In the genomic region with DNA sequence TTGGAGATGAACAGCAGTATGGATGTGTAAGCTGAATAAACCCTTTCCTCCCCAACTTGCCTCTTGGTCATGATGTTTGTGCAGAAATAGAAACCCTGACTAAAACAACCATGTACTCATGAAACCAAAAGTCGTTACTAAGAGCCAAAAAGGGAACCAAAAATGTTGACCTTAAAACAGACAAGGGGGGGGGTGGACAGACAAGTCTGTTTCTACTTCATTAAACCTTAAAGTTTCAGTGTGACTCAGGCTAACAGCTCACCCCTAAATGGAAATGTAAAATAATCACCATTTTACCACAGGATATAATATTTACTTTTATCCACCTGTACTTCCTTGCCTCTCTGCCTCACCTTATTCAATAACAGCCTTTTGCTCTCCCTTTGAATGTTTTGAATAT, we compare ENCODE assay signal across 30 mouse cellular contexts. TPM values are rescaled to one million over a fixed set of nuclear protein-coding genes. Genes with fewer than 3 reads are reported as not detected.
A peak's percentile ranks its signal among the peaks of the same experiment; 100 is the strongest.
DNase-seq lines count a peak whose midpoint lies in the region; ATAC-seq and TF ChIP-seq lines count a peak whose summit lies in the region.
"Had no signal": no experiment of that assay in that cellular context is flagged by ENCODE, and none has a peak within 500 bp of the region (broad histone marks: within the 10 kb centered on the region; RNA-seq: fewer than 3 reads in every experiment).

No protein-coding gene starts in this region.

- H3K36me3 ChIP-seq in liver, postnatal 0 days (replicated peaks; ENCODE audit: insufficient read depth, low read length) = no peaks in the 10 kb centered on the region
- H3K36me3 ChIP-seq in limb, embryonic 10.5 days = no peaks in the 10 kb centered on the region
- H3K36me3 ChIP-seq: embryonic facial prominence, embryonic 15.5 days; heart, embryonic 10.5 days; hindbrain, embryonic 10.5 days; liver, embryonic 12.5 days; midbrain, embryonic 15.5 days had no signal

- no peak overlapping the region for H3K4me3 ChIP-seq in liver, postnatal 0 days (ENCODE audit: low read depth, low read length)
- H3K4me3 ChIP-seq in limb, embryonic 10.5 days = no peak overlapping the region
- H3K4me3 ChIP-seq: embryonic facial prominence, embryonic 15.5 days; heart, embryonic 10.5 days; hindbrain, embryonic 10.5 days; liver, embryonic 12.5 days; midbrain, embryonic 15.5 days had no signal

- 25% methylated on average over 1 of the region's 1 CpGs for WGBS in liver, postnatal 0 days (ENCODE audit: insufficient replicate concordance)
- 82% methylated on average over 1 of the region's 1 CpGs for WGBS in limb, embryonic 10.5 days

- H3K4me1 ChIP-seq in liver, postnatal 0 days (ENCODE audit: insufficient read depth) = no peaks in the 10 kb centered on the region
- no peaks in the 10 kb centered on the region for H3K4me1 ChIP-seq in limb, embryonic 10.5 days
- H3K4me1 ChIP-seq: embryonic facial prominence, embryonic 15.5 days; heart, embryonic 10.5 days; hindbrain, embryonic 10.5 days; liver, embryonic 12.5 days; midbrain, embryonic 15.5 days had no signal

- ATAC-seq in liver, postnatal 0 days = peak; percentile 58; the same call in 1 of the 2 replicates
- peak; percentile 97 for ATAC-seq in common myeloid progenitor, adult 5-6 weeks (replicated peaks; ENCODE audit: low read depth, poor library complexity, severe bottlenecking)
- peak; percentile 93 for ATAC-seq in megakaryocyte progenitor cell, adult 5-6 weeks (replicated peaks; ENCODE audit: poor library complexity)
- ATAC-seq: forebrain, embryonic 14.5 days; hindbrain, postnatal 0 days; liver, embryonic 12.5 days; midbrain, embryonic 15.5 days had no signal

- no peak for TF ChIP-seq EP300 in liver, postnatal 0 days (IDR thresholded peaks at IDR 0.05; ENCODE audit: low read depth)

- no peak for TF ChIP-seq CTCF in liver, postnatal 0 days (IDR thresholded peaks at IDR 0.05; ENCODE audit: low read depth)

- no peaks in the 10 kb centered on the region for H3K27me3 ChIP-seq in liver, postnatal 0 days (ENCODE audit: insufficient read depth, low read length)
- no peaks in the 10 kb centered on the region for H3K27me3 ChIP-seq in limb, embryonic 10.5 days (ENCODE audit: low read depth, poor library complexity, severe bottlenecking)
- H3K27me3 ChIP-seq: embryonic facial prominence, embryonic 15.5 days; liver, embryonic 12.5 days; midbrain, embryonic 15.5 days had no signal

- H3K27ac ChIP-seq in liver, postnatal 0 days (ENCODE audit: low read depth) = no peak overlapping the region
- H3K27ac ChIP-seq in limb, embryonic 10.5 days = no peak overlapping the region
- H3K27ac ChIP-seq: embryonic facial prominence, embryonic 15.5 days; heart, embryonic 10.5 days; hindbrain, embryonic 10.5 days; hindbrain, postnatal 0 days; kidney, postnatal 0 days; liver, embryonic 12.5 days; midbrain, embryonic 15.5 days had no signal

- H3K4me2 ChIP-seq in liver, postnatal 0 days (ENCODE audit: low read depth, low read length) = no peak overlapping the region
- H3K4me2 ChIP-seq: embryonic facial prominence, embryonic 15.5 days; liver, embryonic 12.5 days; midbrain, embryonic 15.5 days had no signal

- no peaks in the 10 kb centered on the region for H3K9me3 ChIP-seq in liver, postnatal 0 days (ENCODE audit: low read length)
- no peaks in the 10 kb centered on the region for H3K9me3 ChIP-seq in limb, embryonic 10.5 days (replicated peaks)
- H3K9me3 ChIP-seq: embryonic facial prominence, embryonic 15.5 days; heart, embryonic 10.5 days; hindbrain, embryonic 10.5 days; liver, embryonic 12.5 days; midbrain, embryonic 15.5 days had no signal

- H3K9ac ChIP-seq in liver, postnatal 0 days (replicated peaks) = no peak overlapping the region
- H3K9ac ChIP-seq: embryonic facial prominence, embryonic 15.5 days; liver, embryonic 12.5 days; midbrain, embryonic 15.5 days had no signal

- DNase-seq in liver, postnatal 0 days = no peak
- no peak for DNase-seq in liver
- DNase-seq in kidney, adult 9 months = no peak
- no peak for DNase-seq in limb, embryonic 10.5 days (ENCODE audit: low spot score)
- no peak for DNase-seq in adrenal gland, postnatal 25 days
- no peak for DNase-seq in lung, postnatal 14 days
- DNase-seq: adrenal gland, postnatal 36 days; cerebellum, adult 18-20 months; cerebellum, postnatal 25 days; kidney, adult 11 months; left cerebral cortex, postnatal 4 days; lung, adult 2 months had no signal

RNA-seq across cellular contexts. Expression of a gene that starts 19.1 kb away (rescaled TPM):
- polyA plus RNA-seq in liver, postnatal 0 days (2015; fragmentation: Nextera tagmentation; extraction: Ambion mirVana) = 0.09 TPM in 2 replicates
- total RNA-seq in common myeloid progenitor, adult 5-6 weeks (2017) = 2.8 TPM in 1 of 2 replicates, not detected in the other
- 1.5 and 2.3 TPM in 2 replicates for total RNA-seq in megakaryocyte progenitor cell, adult 5-6 weeks (2015)
- total RNA-seq in megakaryocyte progenitor cell, adult 5-6 weeks (2017) = 0.84 and 3.3 TPM in 2 replicates
- 0.14 TPM in 1 of 2 replicates, not detected in the other for polyA plus RNA-seq in limb, embryonic 10.5 days (2016; fragmentation: Nextera tagmentation; extraction: Ambion mirVana)
- total RNA-seq in adrenal gland, postnatal 25 days (2021) = 0.27 TPM in 1 of 2 replicates, not detected in the other
- polyA plus RNA-seq: heart, embryonic 10.5 days had no signal

RNA-seq across cellular contexts. Expression of a gene that starts 20.8 kb away (rescaled TPM):
- polyA plus RNA-seq in liver, postnatal 0 days (2015; fragmentation: Nextera tagmentation; extraction: Ambion mirVana) = not detected in 2 replicates
- total RNA-seq in common myeloid progenitor, adult 5-6 weeks (2017) = not detected in 2 replicates
- total RNA-seq in megakaryocyte progenitor cell, adult 5-6 weeks (2015) = not detected in 2 replicates
- total RNA-seq in megakaryocyte progenitor cell, adult 5-6 weeks (2017) = not detected in 2 replicates
- polyA plus RNA-seq in limb, embryonic 10.5 days (2016; fragmentation: Nextera tagmentation; extraction: Ambion mirVana) = 0.06 TPM in 1 of 2 replicates, not detected in the other
- not detected in 2 replicates for total RNA-seq in adrenal gland, postnatal 25 days (2021)
- total RNA-seq: adrenal gland, postnatal 36 days; gastrocnemius, adult 8-10 months; hindbrain, postnatal 0 days; layer of hippocampus, postnatal 10 days; left cerebral cortex, adult 8-10 months; left cerebral cortex, postnatal 4 days had no signal
- polyA plus RNA-seq: embryonic facial prominence, embryonic 15.5 days; forebrain, embryonic 14.5 days; gonadal fat pad, adult 2 months; heart, embryonic 10.5 days; heart, embryonic 16.5 days; hindbrain, embryonic 10.5 days; hindbrain, postnatal 0 days; kidney, postnatal 0 days; large intestine, adult 2 months; liver, embryonic 12.5 days; lung, adult 2 months; midbrain, embryonic 15.5 days; neural tube, embryonic 14.5 days; testis, adult 2 months had no signal

RNA-seq across cellular contexts. Expression of a gene that starts 45.7 kb away (rescaled TPM):
- polyA plus RNA-seq in liver, postnatal 0 days (2015; fragmentation: Nextera tagmentation; extraction: Ambion mirVana) = 27.2 and 27.6 TPM in 2 replicates
- 71.3 and 76.3 TPM in 2 replicates for total RNA-seq in common myeloid progenitor, adult 5-6 weeks (2017)
- 87.9 and 92.8 TPM in 2 replicates for total RNA-seq in megakaryocyte progenitor cell, adult 5-6 weeks (2015)
- total RNA-seq in megakaryocyte progenitor cell, adult 5-6 weeks (2017) = 55.1 and 71.4 TPM in 2 replicates
- polyA plus RNA-seq in limb, embryonic 10.5 days (2016; fragmentation: Nextera tagmentation; extraction: Ambion mirVana) = 80.2 and 84.7 TPM in 2 replicates
- 36.8 and 37.2 TPM in 2 replicates for total RNA-seq in adrenal gland, postnatal 25 days (2021)

RNA-seq across cellular contexts. Expression of a gene that starts 52.8 kb away (rescaled TPM):
- polyA plus RNA-seq in liver, postnatal 0 days (2015; fragmentation: Nextera tagmentation; extraction: Ambion mirVana) = not detected in 2 replicates
- total RNA-seq in common myeloid progenitor, adult 5-6 weeks (2017) = not detected in 2 replicates
- not detected in 2 replicates for total RNA-seq in megakaryocyte progenitor cell, adult 5-6 weeks (2015)
- total RNA-seq in megakaryocyte progenitor cell, adult 5-6 weeks (2017) = not detected in 2 replicates
- polyA plus RNA-seq in limb, embryonic 10.5 days (2016; fragmentation: Nextera tagmentation; extraction: Ambion mirVana) = 0.10 and 0.38 TPM in 2 replicates
- not detected in 2 replicates for total RNA-seq in adrenal gland, postnatal 25 days (2021)
- total RNA-seq: adrenal gland, postnatal 36 days; gastrocnemius, adult 8-10 months; hindbrain, postnatal 0 days; layer of hippocampus, postnatal 10 days; left cerebral cortex, adult 8-10 months; left cerebral cortex, postnatal 4 days had no signal
- polyA plus RNA-seq: forebrain, embryonic 14.5 days; gonadal fat pad, adult 2 months; heart, embryonic 10.5 days; heart, embryonic 16.5 days; hindbrain, embryonic 10.5 days; kidney, postnatal 0 days; large intestine, adult 2 months; liver, embryonic 12.5 days; lung, adult 2 months; midbrain, embryonic 15.5 days; neural tube, embryonic 14.5 days had no signal

RNA-seq across cellular contexts. Expression of a gene that starts 56.3 kb away (rescaled TPM):
- polyA plus RNA-seq in liver, postnatal 0 days (2015; fragmentation: Nextera tagmentation; extraction: Ambion mirVana) = 6.8 and 7.0 TPM in 2 replicates
- 14.8 and 15.9 TPM in 2 replicates for total RNA-seq in common myeloid progenitor, adult 5-6 weeks (2017)
- total RNA-seq in megakaryocyte progenitor cell, adult 5-6 weeks (2015) = 6.8 and 7.1 TPM in 2 replicates
- total RNA-seq in megakaryocyte progenitor cell, adult 5-6 weeks (2017) = 13.0 and 18.7 TPM in 2 replicates
- 8.1 and 9.6 TPM in 2 replicates for polyA plus RNA-seq in limb, embryonic 10.5 days (2016; fragmentation: Nextera tagmentation; extraction: Ambion mirVana)
- total RNA-seq in adrenal gland, postnatal 25 days (2021) = 31.1 and 41.5 TPM in 2 replicates
